ENCODE assay signal across 18 mouse cellular contexts in genomic region chr1:161888823-161889222, GRCm38 (mm10). TPM values are rescaled to one million over a fixed set of nuclear protein-coding genes. Genes with fewer than 3 reads are reported as not detected.
DNase-seq lines count a peak whose midpoint lies in the region; ATAC-seq lines count a peak whose summit lies in the region.
"Had no signal": no experiment of that assay in that cellular context is flagged by ENCODE, and none has a peak within 500 bp of the region (broad histone marks: within the 10 kb centered on the region; RNA-seq: fewer than 3 reads in every experiment).

No protein-coding gene starts in this region.

- ATAC-seq in granulocyte monocyte progenitor cell, adult 5-6 weeks (replicated peaks; ENCODE audit: poor library complexity, severe bottlenecking): peak; percentile 73
- peak; percentile 62 for ATAC-seq in megakaryocyte progenitor cell, adult 5-6 weeks (replicated peaks; ENCODE audit: poor library complexity)
- ATAC-seq: forebrain, embryonic 13.5 days; forebrain, embryonic 15.5 days; forebrain, postnatal 0 days had no signal

- peak; percentile 40 for DNase-seq in A20 (ENCODE audit: low read depth, low spot score)
- no peak for DNase-seq in frontal cortex, postnatal 36 days (ENCODE audit: low spot score in 2 of 2)
- no peak for DNase-seq in thymus, postnatal 36 days
- DNase-seq: adrenal gland, adult 2 months; adrenal gland, postnatal 10 days; adrenal gland, postnatal 25 days; cerebellum, adult 11 months; cerebellum, adult 18-20 months; cerebellum, adult 8-10 months; cerebellum, adult 9-11 months; cerebellum, postnatal 14 days; cerebellum, postnatal 36 days; embryo, embryonic 11 days; forebrain, postnatal 0 days had no signal

RNA-seq across cellular contexts. Expression of gene Suco, which starts 12.3 kb away (rescaled TPM):
- 25.1 and 30.5 TPM in 2 replicates for total RNA-seq in granulocyte monocyte progenitor cell, adult 5-6 weeks (2014; fragmentation: Nextera tagmentation)
- 102 and 110 TPM in 2 replicates for total RNA-seq in granulocyte monocyte progenitor cell, adult 5-6 weeks (2017)
- 47.0 and 49.6 TPM in 2 replicates for total RNA-seq in megakaryocyte progenitor cell, adult 5-6 weeks (2015)
- 87.0 and 116 TPM in 2 replicates for total RNA-seq in megakaryocyte progenitor cell, adult 5-6 weeks (2017)
